Mouse (Mus musculus): ENCODE measurements around the gene Naga. TPM values are rescaled to one million over a fixed set of nuclear protein-coding genes. Genes with fewer than 3 reads are reported as not detected.

The Naga gene
- polyA plus RNA-seq, 1 experiment from 2014 or later, result 26.1 TPM

GRCm38 (mm10) chr15:82322195-82322594 lies 16.5 kb downstream of the Naga start:
- Histone ChIP-seq H3K9ac (replicated peaks; ENCODE audit: low read depth, low read length) (no peak overlapping the region), H3K27me3 (replicated peaks; ENCODE audit: control insufficient read depth, insufficient read depth, low read length) (no peaks in the 10 kb centered on the region), H3K27ac (ENCODE audit: low read length) (no peak overlapping the region), H3K4me2 (ENCODE audit: low read length) (no peak overlapping the region), H3K4me3 (replicated peaks; ENCODE audit: low read length) (no peak overlapping the region), H3K4me1 (replicated peaks; ENCODE audit: control insufficient read depth, insufficient read depth, low read length) (no peaks in the 10 kb centered on the region), H3K36me3 (ENCODE audit: control insufficient read depth, insufficient read depth) (no peaks in the 10 kb centered on the region), H3K9me3 (ENCODE audit: control insufficient read depth, low read length) (no peaks in the 10 kb centered on the region)
- ATAC-seq, result no peak
- WGBS, result 85% methylated on average over 8 of the region's 8 CpGs

DNA sequence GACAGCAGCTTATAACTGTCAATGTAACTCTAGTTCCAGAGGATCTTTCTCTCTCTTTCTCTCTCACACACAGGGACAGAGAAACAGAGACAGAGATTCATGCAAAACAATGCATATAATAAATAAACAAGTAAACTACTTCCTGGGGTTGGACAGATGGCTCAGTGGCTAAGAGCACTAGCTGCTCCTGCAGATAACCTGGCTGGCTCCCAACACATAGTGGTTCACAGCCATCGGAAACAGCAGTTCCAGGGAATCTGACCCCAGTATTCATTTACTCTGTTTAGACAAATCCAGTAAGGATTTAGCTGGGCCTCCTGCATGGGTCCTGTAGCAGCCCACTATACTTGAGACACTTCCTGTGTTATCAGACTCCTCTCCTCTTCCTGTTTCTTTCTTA lies 19.1 kb downstream of the Naga start:
- H3K4me1 ChIP-seq (replicated peaks; ENCODE audit: control insufficient read depth, insufficient read depth, low read length), result no peaks in the 10 kb centered on the region
- no peaks in the 10 kb centered on the region for H3K9me3 ChIP-seq (ENCODE audit: control insufficient read depth, low read length)
- H3K36me3 ChIP-seq (ENCODE audit: control insufficient read depth, insufficient read depth), result no peaks in the 10 kb centered on the region
- no peak overlapping the region for H3K4me2 ChIP-seq (ENCODE audit: low read length)
- H3K27me3 ChIP-seq (replicated peaks; ENCODE audit: control insufficient read depth, insufficient read depth, low read length), result no peaks in the 10 kb centered on the region
- H3K4me3 ChIP-seq (replicated peaks; ENCODE audit: low read length), result no peak overlapping the region
- 67% methylated on average over 1 of the region's 1 CpGs for WGBS
- no peak overlapping the region for H3K9ac ChIP-seq (replicated peaks; ENCODE audit: low read depth, low read length)
- H3K27ac ChIP-seq (ENCODE audit: low read length), result no peak overlapping the region
- no peak for ATAC-seq

DNA sequence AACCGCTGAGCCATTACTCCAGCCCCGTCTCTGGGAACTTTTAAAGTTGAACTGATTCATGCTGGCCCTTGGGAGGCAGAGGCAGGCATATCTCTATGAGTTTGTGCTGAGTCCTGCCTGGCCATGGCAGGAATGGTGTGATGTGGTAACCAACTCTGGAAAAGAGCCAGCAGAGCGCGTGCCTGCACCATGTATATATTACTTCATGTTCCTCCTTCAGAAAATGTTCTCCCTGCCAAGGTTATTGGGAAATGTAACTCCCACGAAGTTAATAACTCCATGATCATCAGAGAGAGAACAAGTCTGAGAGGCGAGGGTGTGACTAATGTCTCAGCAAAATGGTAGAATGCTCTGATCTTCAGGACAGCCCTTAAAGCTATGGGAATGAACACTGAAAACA lies 20.9 kb downstream of the Naga start:
- Histone ChIP-seq H3K4me2 (ENCODE audit: low read length) (no peak overlapping the region), H3K27ac (ENCODE audit: low read length) (no peak overlapping the region), H3K9ac (replicated peaks; ENCODE audit: low read depth, low read length) (no peak overlapping the region), H3K36me3 (ENCODE audit: control insufficient read depth, insufficient read depth) (no peaks in the 10 kb centered on the region), H3K27me3 (replicated peaks; ENCODE audit: control insufficient read depth, insufficient read depth, low read length) (no peaks in the 10 kb centered on the region), H3K4me1 (replicated peaks; ENCODE audit: control insufficient read depth, insufficient read depth, low read length) (no peaks in the 10 kb centered on the region), H3K9me3 (ENCODE audit: control insufficient read depth, low read length) (no peaks in the 10 kb centered on the region), H3K4me3 (replicated peaks; ENCODE audit: low read length) (no peak overlapping the region)
- no peak for ATAC-seq
- WGBS, result 86% methylated on average over 6 of the region's 6 CpGs

DNA sequence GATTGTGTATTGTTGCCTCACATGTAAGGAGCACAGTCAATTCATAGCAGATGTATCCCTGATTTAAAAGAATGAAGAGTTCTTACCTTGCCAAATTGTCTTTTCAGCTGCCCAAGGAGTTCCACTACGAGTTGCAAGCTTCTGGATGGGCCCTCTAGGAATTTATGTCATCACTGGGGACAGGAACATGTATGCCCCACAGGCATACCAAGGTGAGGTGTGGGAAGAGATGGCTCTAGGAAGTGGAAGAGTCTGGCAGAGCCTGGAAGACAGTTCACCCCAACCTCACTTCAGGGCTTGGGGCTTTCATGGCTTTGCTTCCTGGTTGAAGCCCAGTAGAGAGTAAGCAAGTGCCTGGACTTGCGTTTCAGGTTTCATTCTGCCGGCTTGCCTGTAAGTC lies 30.3 kb downstream of the Naga start:
- ATAC-seq, result no peak
- 85% methylated on average over 3 of the region's 3 CpGs for WGBS
- Histone ChIP-seq H3K9ac (replicated peaks; ENCODE audit: low read depth, low read length) (no peak overlapping the region), H3K4me1 (replicated peaks; ENCODE audit: control insufficient read depth, insufficient read depth, low read length) (no peaks in the 10 kb centered on the region), H3K27ac (ENCODE audit: low read length) (no peak overlapping the region), H3K9me3 (ENCODE audit: control insufficient read depth, low read length) (no peaks in the 10 kb centered on the region), H3K4me2 (ENCODE audit: low read length) (no peak overlapping the region), H3K36me3 (ENCODE audit: control insufficient read depth, insufficient read depth) (no peaks in the 10 kb centered on the region), H3K4me3 (replicated peaks; ENCODE audit: low read length) (no peak overlapping the region), H3K27me3 (replicated peaks; ENCODE audit: control insufficient read depth, insufficient read depth, low read length) (no peaks in the 10 kb centered on the region)

DNA sequence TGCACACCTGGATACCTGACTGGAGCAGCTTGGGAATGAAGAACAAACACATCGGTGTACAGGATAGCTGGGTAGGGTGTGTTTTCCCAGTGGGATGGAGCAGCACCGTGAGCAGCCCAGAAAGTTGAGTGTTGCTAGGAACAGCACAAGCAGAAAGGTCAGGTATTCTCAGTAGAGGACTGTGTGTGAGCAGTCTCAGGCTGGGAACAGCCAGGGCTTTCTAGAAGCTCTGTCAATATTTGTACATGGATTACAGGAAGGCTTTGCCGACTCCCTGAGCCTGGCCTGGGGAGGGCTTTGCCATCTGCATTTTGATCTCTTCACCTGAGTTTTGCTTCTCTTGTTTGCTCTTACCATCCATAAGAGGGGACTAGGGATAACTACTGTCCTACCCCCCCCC lies 31.6 kb downstream of the Naga start:
- no peak for ATAC-seq
- Histone ChIP-seq H3K9me3 (ENCODE audit: control insufficient read depth, low read length) (no peaks in the 10 kb centered on the region), H3K4me3 (replicated peaks; ENCODE audit: low read length) (no peak overlapping the region), H3K27me3 (replicated peaks; ENCODE audit: control insufficient read depth, insufficient read depth, low read length) (no peaks in the 10 kb centered on the region), H3K4me1 (replicated peaks; ENCODE audit: control insufficient read depth, insufficient read depth, low read length) (no peaks in the 10 kb centered on the region), H3K36me3 (ENCODE audit: control insufficient read depth, insufficient read depth) (no peaks in the 10 kb centered on the region), H3K9ac (replicated peaks; ENCODE audit: low read depth, low read length) (no peak overlapping the region), H3K4me2 (ENCODE audit: low read length) (no peak overlapping the region), H3K27ac (ENCODE audit: low read length) (no peak overlapping the region)
- 79% methylated on average over 3 of the region's 3 CpGs for WGBS

DNA sequence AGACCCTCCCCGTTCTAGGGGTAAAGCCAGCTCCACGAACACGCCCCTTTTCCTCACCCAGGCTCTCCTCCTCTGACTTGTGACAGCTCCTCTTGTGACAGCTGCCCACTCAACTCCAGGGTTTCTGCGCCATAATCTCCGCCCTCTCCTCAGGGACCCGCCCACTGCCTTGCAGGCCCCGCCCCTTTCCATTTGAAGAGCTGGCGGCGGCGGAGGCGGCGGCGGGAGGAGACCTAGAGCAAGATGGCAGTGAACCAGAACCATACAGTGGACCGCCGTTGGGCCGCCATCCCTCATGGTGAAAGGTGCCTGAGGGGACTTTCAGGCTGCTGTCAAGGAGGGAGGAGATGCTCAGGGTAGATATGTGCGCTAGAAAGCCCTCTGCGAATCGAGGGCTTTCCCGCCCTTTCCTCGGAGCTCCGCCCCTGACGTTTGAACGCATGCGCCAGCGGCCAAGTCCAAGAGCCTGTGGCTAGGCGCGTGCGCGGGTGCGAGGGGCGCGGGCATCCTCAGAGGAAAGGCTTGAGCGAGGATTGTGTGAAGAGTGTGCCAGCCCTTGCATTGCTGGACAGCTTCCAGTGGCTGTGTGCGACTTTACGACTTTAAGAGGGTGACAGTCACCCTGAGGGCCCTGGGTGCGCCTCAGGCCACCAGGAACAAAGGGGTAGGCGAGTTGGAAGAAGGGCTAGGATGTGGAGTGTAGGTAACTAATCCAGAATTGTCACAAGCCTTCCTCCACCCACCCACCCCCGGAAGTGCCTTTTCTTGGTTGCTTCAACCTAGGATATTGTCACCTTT lies 39.8 kb downstream of the Naga start, which contains the start of gene Wbp2nl:
Gene Wbp2nl, plus strand, starts transcription at position 191 of the 798 bp plus-strand sequence.
- no peak within 1 kb of the TSS for H3K4me3 ChIP-seq (replicated peaks; ENCODE audit: low read length)
- H3K4me2 ChIP-seq (ENCODE audit: low read length), result no peak within 1 kb of the TSS
- no peak within 1 kb of the TSS for H3K27ac ChIP-seq (ENCODE audit: low read length)
- ATAC-seq, result no peak
- WGBS, result 62% methylated on average over 39 of the region's 39 CpGs
- no peak within 1 kb of the TSS for H3K9ac ChIP-seq (replicated peaks; ENCODE audit: low read depth, low read length)
- no peaks in the 10 kb centered on the region for H3K9me3 ChIP-seq (ENCODE audit: control insufficient read depth, low read length)
- H3K27me3 ChIP-seq (replicated peaks; ENCODE audit: control insufficient read depth, insufficient read depth, low read length), result no peaks in the 10 kb centered on the region
- no peaks in the 10 kb centered on the region for H3K36me3 ChIP-seq (ENCODE audit: control insufficient read depth, insufficient read depth)
- H3K4me1 ChIP-seq (replicated peaks; ENCODE audit: control insufficient read depth, insufficient read depth, low read length), result peaks cover 6% of the 10 kb centered on the region

- no peak overlapping the region for H3K9ac ChIP-seq (replicated peaks; ENCODE audit: low read depth, low read length)
- no peaks in the 10 kb centered on the region for H3K9me3 ChIP-seq (ENCODE audit: control insufficient read depth, low read length)
- peak overlapping the region; percentile 34 for H3K27ac ChIP-seq (ENCODE audit: low read length)
- H3K4me1 ChIP-seq (replicated peaks; ENCODE audit: control insufficient read depth, insufficient read depth, low read length), result peaks cover 16% of the 10 kb centered on the region
- H3K36me3 ChIP-seq (ENCODE audit: control insufficient read depth, insufficient read depth), result peaks cover 24% of the 10 kb centered on the region
- WGBS, result 27% methylated on average over 8 of the region's 8 CpGs
- peak; percentile 26 for ATAC-seq
- no peaks in the 10 kb centered on the region for H3K27me3 ChIP-seq (replicated peaks; ENCODE audit: control insufficient read depth, insufficient read depth, low read length)
- H3K4me2 ChIP-seq (ENCODE audit: low read length), result no peak overlapping the region
- no peak overlapping the region for H3K4me3 ChIP-seq (replicated peaks; ENCODE audit: low read length)
These were observed 44.7 kb downstream of the Naga start for GRCm38 (mm10) chr15:82294059-82294458.

DNA sequence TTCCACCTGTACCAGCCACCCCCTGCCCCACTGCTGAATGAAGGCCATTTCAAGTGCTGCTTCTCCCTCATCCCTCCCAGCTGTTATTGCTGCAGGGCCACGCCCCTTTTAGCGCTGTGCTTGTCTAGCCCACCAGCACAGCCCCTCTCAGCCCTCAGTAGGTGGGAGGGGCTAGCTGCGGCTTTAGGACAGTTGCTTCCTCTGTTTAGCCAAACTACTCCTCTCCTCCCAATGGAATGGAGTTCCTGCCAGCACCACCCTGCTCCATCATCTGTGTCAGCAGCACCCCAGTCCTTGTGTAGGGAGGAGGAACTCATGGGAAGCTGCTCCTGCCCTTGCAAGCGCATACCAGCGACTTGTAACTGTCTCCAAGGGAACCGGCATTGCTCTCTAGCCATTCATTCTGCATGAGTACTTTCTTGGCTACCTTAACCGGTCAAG lies 45.4 kb downstream of the Naga start:
- peak; percentile 64 for ATAC-seq
- Histone ChIP-seq H3K4me3 (replicated peaks; ENCODE audit: low read length) (no peak overlapping the region), H3K4me2 (ENCODE audit: low read length) (no peak overlapping the region), H3K36me3 (ENCODE audit: control insufficient read depth, insufficient read depth) (peaks cover 31% of the 10 kb centered on the region), H3K27ac (ENCODE audit: low read length) (peak overlapping the region; percentile 8; the same call in 1 of the 2 replicates), H3K4me1 (replicated peaks; ENCODE audit: control insufficient read depth, insufficient read depth, low read length) (peaks cover 16% of the 10 kb centered on the region), H3K9ac (replicated peaks; ENCODE audit: low read depth, low read length) (no peak overlapping the region), H3K27me3 (replicated peaks; ENCODE audit: control insufficient read depth, insufficient read depth, low read length) (no peaks in the 10 kb centered on the region), H3K9me3 (ENCODE audit: control insufficient read depth, low read length) (no peaks in the 10 kb centered on the region)
- 5% methylated on average over 7 of the region's 7 CpGs for WGBS

GRCm38 (mm10) chr15:82292851-82293250 lies 45.9 kb downstream of the Naga start:
- H3K4me2 ChIP-seq (ENCODE audit: low read length), result no peak overlapping the region
- H3K27me3 ChIP-seq (replicated peaks; ENCODE audit: control insufficient read depth, insufficient read depth, low read length), result no peaks in the 10 kb centered on the region
- no peak overlapping the region for H3K9ac ChIP-seq (replicated peaks; ENCODE audit: low read depth, low read length)
- peak overlapping the region; percentile 8; the same call in 1 of the 2 replicates for H3K27ac ChIP-seq (ENCODE audit: low read length)
- ATAC-seq, result peak; percentile 19
- no peak overlapping the region for H3K4me3 ChIP-seq (replicated peaks; ENCODE audit: low read length)
- peaks cover 16% of the 10 kb centered on the region for H3K4me1 ChIP-seq (replicated peaks; ENCODE audit: control insufficient read depth, insufficient read depth, low read length)
- H3K9me3 ChIP-seq (ENCODE audit: control insufficient read depth, low read length), result no peaks in the 10 kb centered on the region
- WGBS, result 20% methylated on average over 5 of the region's 5 CpGs
- peaks cover 35% of the 10 kb centered on the region for H3K36me3 ChIP-seq (ENCODE audit: control insufficient read depth, insufficient read depth)

Measured in forebrain, embryonic 16.5 days (tissue).